Mouse (Mus musculus) hindbrain, embryonic 13.5 days (tissue): Measurements from ENCODE around the gene Lyzl6. TPM values are rescaled to one million over a fixed set of nuclear protein-coding genes. Genes with fewer than 3 reads are reported as not detected.
"Not testable (repeated sequence)": the region's sequence is repeated elsewhere in the genome, so short reads cannot be mapped to it uniquely, and the experiment has no call there.

ENCODE experiments used
- ATAC-seq: fragments of 200-750 bp; cut with Nextera tagmentation; 2 replicates; pipeline ENCODE4 v1.8.0; 2017; ENCODE audit warnings: moderate TSS enrichment; ENCODE audit not compliant: low FRiP score
- H3K27ac ChIP-seq: fragments of 300-500 bp; sonication (generic); 2 replicates; pipeline ENCODE4 v1.5.1; 2015; ENCODE audit warnings: inconsistent platforms, mild to moderate bottlenecking, moderate library complexity
- H3K27me3 ChIP-seq: fragments of 300-500 bp; sonication (generic); 2 replicates; pipeline ENCODE4 v1.6.1; 2015; ENCODE audit warnings: mild to moderate bottlenecking, inconsistent platforms
- H3K36me3 ChIP-seq: fragments of 300-500 bp; sonication (generic); 2 replicates; pipeline ENCODE4 v1.6.1; 2015; ENCODE audit warnings: mild to moderate bottlenecking, inconsistent platforms
- H3K4me1 ChIP-seq: fragments of 300-500 bp; sonication (generic); replicated peaks from 2 replicates; pipeline ENCODE4 v1.6.1; 2015; ENCODE audit warnings: inconsistent platforms
- H3K4me2 ChIP-seq: fragments of 300-500 bp; sonication (generic); 2 replicates; pipeline ENCODE4 v1.6.1; 2015; ENCODE audit warnings: inconsistent platforms, mild to moderate bottlenecking, moderate library complexity
- H3K4me3 ChIP-seq: fragments of 300-500 bp; sonication (generic); 2 replicates; pipeline ENCODE4 v1.5.1; 2015; ENCODE audit warnings: mild to moderate bottlenecking, inconsistent platforms
- H3K9ac ChIP-seq: fragments of 300-500 bp; sonication (generic); 2 replicates; pipeline ENCODE4 v1.6.1; 2015; ENCODE audit warnings: mild to moderate bottlenecking, inconsistent platforms
- H3K9me3 ChIP-seq: fragments of 300-500 bp; sonication (generic); 2 replicates; pipeline ENCODE4 v1.6.1; 2016; ENCODE audit warnings: inconsistent platforms
- WGBS: fragments of 180-500 bp; shearing (Covaris S2); methylation state at CpG from one replicate; pipeline ENCODE4 v1.1.7; 2015; 5-methylcytosine and 5-hydroxymethylcytosine counted together
- polyA plus RNA-seq: library from polyadenylated mRNA; unstranded; fragments of >200 nt; fragmentation: Nextera tagmentation; extraction: Ambion mirVana; gene quantifications from 2 replicates; pipeline ENCODE4 v1.2.1, GENCODE M21; 2015

Lyzl6 gene
- not detected in 2 replicates for polyA plus RNA-seq

DNA sequence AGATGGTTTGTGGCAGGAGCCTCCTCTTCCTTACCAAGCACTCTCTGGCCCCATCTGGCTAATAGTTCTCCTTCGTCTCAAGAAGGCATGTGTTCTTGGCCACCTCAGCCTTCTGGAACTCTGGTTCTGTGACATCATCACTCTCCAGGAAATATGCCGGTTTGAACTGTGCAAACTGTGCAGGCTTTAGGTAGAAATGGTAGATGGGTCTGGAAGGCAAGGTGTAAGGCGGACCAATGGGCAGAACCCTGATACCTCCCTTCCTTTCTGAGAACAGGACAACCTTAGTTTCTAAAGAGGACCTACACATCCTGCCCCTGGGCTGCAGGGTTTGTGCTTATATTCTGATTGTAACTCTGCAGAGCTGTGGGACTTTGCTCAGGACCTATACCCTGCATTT is at the start of gene Lyzl6:
Gene Lyzl6, minus strand, starts transcription at position 101 of the 400 bp plus-strand sequence.
- Histone ChIP-seq H3K27me3 (peaks cover 40% of the 10 kb centered on the region), H3K9ac (no peak within 1 kb of the TSS; the same call in 1 of the 2 replicates), H3K4me1 (0 out of 2 replicates have a peak, but pooled peaks cover 5% of the 10 kb centered on the region), H3K36me3 (no peaks in the 10 kb centered on the region), H3K4me2 (0 out of 2 replicates have a peak within 1 kb of the TSS, but pooled peaks have one; percentile 21), H3K4me3 (no peak within 1 kb of the TSS), H3K27ac (no peak within 1 kb of the TSS), H3K9me3 (no peaks in the 10 kb centered on the region)
- ATAC-seq: no peak
- WGBS: 85% methylated on average over 3 of the region's 3 CpGs

DNA sequence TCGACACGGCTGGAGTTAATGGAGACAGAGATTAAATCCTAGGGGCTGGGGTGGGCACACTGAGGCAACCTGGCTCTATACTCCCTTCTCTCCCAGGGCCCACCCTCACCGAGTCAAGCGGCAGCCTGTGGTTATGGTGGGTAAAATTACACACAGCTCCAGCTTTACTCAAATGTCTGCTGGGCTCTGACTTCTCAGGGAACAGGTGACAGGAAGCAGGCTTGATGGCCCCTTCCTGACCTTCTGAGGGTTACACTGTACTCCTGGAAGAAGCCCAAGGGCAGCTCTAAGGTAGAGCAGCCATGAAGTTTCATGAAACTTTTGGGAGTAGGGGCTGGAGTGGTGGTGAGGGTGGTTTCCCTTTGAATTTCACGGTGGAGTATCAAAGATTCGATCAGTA is 48.0 kb upstream of the Lyzl6 start:
- Histone ChIP-seq H3K4me1 (peaks cover 18% of the 10 kb centered on the region), H3K27ac (no peak overlapping the region), H3K36me3 (peaks cover 67% of the 10 kb centered on the region), H3K9ac (no peak overlapping the region), H3K9me3 (no peaks in the 10 kb centered on the region), H3K4me3 (no peak overlapping the region), H3K4me2 (no peak overlapping the region), H3K27me3 (no peaks in the 10 kb centered on the region)
- WGBS: 94% methylated on average over 6 of the region's 6 CpGs
- ATAC-seq: no peak

DNA sequence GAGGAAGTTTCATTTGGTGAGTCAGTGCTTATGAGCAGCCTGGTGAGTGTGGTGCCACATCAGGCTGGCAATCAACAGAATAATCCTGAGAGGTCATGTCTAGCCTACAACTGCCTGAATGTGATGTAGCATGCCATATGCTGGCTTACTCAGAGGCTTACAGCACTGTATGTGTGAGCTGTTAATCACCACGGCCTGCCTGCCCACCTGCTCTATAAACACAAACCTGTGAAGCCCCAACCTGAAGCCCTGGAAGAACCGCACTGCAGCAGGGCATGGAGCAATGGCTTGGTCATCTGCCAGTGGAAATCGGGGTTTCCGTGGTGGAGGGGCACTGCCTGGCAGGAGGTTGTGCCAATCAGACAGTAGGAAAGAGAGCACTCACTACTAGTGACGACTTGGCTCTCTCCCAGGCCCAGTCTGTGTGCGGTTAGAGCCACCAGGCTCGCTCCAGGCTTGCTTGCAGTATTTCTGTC is 46.6 kb upstream of the Lyzl6 start:
- no peak overlapping the region for H3K4me2 ChIP-seq
- no peaks in the 10 kb centered on the region for H3K9me3 ChIP-seq
- WGBS: 89% methylated on average over 7 of the region's 7 CpGs
- peaks cover 81% of the 10 kb centered on the region for H3K36me3 ChIP-seq
- H3K27me3 ChIP-seq: no peaks in the 10 kb centered on the region
- no peak overlapping the region for H3K27ac ChIP-seq
- peaks cover 13% of the 10 kb centered on the region for H3K4me1 ChIP-seq
- no peak overlapping the region for H3K9ac ChIP-seq
- H3K4me3 ChIP-seq: no peak overlapping the region
- no peak for ATAC-seq

DNA sequence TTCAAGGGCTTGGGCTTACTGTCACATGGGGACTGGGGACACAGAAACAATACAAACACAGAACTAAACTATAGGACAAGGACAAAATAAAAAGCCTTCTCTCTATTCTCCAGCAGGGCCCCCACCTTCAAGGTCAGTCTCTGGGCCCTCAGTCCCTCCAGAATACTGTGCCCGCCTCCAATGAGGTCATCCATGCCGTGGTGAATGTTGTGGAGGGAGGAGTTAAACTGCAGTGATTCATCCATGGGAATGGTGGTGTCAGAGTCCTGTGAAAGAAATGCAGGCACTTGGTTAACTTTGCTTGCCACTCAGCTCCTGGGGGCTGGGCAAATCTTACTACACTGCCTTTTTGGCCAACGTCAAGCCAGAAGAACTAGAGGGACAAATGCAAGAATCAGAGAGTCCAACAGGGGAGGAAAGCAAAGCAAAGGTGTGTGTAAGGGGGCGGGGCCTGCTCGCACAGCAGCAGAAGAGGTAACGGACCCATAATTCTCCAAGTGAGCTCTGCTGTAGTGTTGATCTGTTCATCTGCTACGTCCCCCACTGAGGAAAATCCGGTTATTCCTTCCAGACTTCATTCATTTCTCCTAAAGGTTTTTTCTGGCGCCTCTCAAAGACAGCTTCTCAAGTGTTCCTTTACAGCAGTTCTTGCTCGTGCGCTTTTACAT is 45.1 kb upstream of the Lyzl6 start:
- H3K4me1 ChIP-seq: no peaks in the 10 kb centered on the region
- no peaks in the 10 kb centered on the region for H3K9me3 ChIP-seq
- H3K4me3 ChIP-seq: no peak overlapping the region
- no peak overlapping the region for H3K9ac ChIP-seq
- peaks cover 94% of the 10 kb centered on the region for H3K36me3 ChIP-seq
- no peaks in the 10 kb centered on the region for H3K27me3 ChIP-seq
- no peak for ATAC-seq
- H3K4me2 ChIP-seq: no peak overlapping the region
- WGBS: 94% methylated on average over 11 of the region's 11 CpGs
- H3K27ac ChIP-seq: no peak overlapping the region

DNA sequence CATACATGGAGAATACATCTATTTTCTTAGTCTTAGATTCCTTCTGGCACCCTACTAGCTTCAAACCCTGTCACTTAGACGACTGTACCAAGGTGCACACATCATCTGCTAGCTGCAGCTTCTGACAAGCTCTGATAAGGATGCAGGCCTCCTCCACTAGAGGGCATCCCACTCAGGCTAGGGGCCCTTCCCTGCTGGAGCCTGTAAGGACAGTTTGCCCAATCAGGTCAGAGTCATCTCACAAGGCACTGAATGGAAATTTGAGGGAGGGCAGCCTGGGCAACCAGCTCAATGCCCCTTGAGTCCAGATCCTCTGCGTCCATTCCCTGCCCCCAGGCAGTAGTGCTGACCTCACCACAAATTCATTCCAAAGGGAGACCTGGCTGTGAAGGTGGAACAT is 38.4 kb upstream of the Lyzl6 start:
- peaks cover 65% of the 10 kb centered on the region for H3K36me3 ChIP-seq
- H3K4me3 ChIP-seq, H3K4me1 ChIP-seq, H3K9me3 ChIP-seq, H3K27me3 ChIP-seq, H3K27ac ChIP-seq, ATAC-seq, H3K4me2 ChIP-seq, H3K9ac ChIP-seq: not testable (repeated sequence)
- 47% methylated on average over 2 of the region's 2 CpGs for whole genome bisulfite sequencing

DNA sequence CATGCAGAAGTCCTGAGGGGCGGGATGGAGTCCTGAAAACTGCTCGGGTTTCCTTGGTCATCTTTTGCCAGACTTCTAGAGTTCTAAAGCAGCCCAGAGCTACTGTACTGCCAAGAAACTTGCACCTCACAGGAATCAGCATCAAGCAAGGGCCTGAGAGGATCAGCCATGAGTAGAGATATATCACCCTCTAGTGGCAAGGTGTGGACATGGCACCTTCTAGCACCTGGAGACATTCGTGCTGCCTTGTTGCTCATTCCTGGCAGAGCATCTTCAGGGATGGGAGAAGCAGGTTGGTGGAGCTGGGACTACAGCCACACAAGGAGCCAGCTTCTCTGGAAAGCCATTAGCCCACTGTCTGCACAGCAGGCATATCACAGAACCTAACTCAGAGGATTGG is 36.9 kb upstream of the Lyzl6 start:
- H3K4me2 ChIP-seq: no peak overlapping the region
- peak; percentile 57; the same call in 1 of the 2 replicates for ATAC-seq
- no peaks in the 10 kb centered on the region for H3K9me3 ChIP-seq
- H3K27ac ChIP-seq: no peak overlapping the region
- no peak overlapping the region for H3K4me3 ChIP-seq
- H3K27me3 ChIP-seq: no peaks in the 10 kb centered on the region
- WGBS: 44% methylated on average over 3 of the region's 3 CpGs
- no peak overlapping the region for H3K9ac ChIP-seq
- peaks cover 54% of the 10 kb centered on the region for H3K36me3 ChIP-seq
- H3K4me1 ChIP-seq: no peaks in the 10 kb centered on the region

DNA sequence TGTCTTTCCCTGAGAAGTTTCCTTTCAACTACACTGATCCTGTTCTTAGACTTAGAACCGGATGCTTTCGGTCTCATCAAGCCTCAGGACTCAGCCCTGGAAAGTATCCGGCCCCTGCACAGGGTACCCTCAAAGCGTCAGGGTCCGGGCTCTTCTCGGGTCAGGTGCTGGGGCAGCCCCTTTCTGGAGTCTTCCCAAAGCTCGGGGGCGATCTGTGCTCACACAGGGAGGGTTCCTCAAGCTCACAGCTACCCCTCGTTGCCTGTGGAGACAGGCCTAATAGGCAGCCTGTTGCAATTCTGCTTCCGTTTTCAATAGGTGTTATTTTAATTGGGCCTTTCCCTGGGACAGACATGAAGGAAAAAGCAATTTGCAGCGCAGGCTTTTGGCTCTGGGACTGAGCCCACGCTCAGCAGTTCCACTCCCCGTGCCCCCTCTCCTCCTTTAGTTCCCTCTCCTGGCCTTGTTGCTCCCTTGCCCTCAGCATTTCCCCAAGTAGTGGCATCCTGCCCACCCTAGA is 28.3 kb upstream of the Lyzl6 start:
- H3K27ac ChIP-seq: no peak overlapping the region
- no peaks in the 10 kb centered on the region for H3K9me3 ChIP-seq
- H3K4me2 ChIP-seq: no peak overlapping the region
- H3K4me1 ChIP-seq: peaks cover 24% of the 10 kb centered on the region
- 0 out of 2 replicates have a peak, but pooled peaks cover 3% of the 10 kb centered on the region for H3K36me3 ChIP-seq
- ATAC-seq: 0 out of 2 replicates have a peak, but pooled peaks have one; percentile 21
- no peak overlapping the region for H3K9ac ChIP-seq
- no peak overlapping the region for H3K4me3 ChIP-seq
- peaks cover 5% of the 10 kb centered on the region; the same call in 1 of the 2 replicates for H3K27me3 ChIP-seq
- WGBS: 54% methylated on average over 13 of the region's 13 CpGs

DNA sequence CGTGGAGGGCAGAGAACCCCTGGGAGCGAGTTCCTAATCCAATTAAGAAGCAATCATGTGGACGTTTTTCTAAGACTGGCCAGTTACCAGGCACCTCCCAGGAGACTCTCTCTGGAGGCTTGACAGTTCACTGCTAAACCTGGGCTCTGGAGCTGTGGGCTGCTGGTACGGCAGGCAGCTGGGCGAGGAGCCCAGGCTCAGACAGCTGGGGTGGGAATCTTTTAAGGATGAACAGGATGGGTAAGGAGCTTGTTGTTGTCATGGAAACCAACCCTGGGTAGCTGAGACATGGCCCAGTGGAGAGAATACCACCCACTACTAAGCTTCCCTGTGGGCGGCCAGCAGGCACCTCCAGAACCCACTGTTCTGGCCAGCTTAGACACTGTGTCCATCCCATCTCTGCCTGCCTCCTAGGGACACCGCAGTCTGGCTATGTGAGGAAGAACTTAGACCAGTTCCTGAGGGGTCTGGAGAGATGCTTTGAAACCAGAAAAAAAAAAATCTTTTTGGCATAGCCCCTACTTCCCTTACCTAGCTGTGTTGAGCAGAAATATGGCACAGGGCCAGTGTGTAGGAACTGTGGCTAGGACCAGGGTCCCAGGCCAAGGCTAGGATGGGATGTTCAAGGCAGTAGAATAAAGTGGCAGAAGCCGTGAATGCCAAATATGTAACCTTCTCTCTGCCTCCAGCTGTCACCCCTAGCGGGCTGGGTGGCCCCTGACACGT is 27.7 kb upstream of the Lyzl6 start:
- Histone ChIP-seq H3K9ac (peak overlapping the region; percentile 43; the same call in 1 of the 2 replicates), H3K4me2 (0 out of 2 replicates have a peak overlapping the region, but pooled peaks have one; percentile 21)
- 28% methylated on average over 10 of the region's 10 CpGs for WGBS

DNA sequence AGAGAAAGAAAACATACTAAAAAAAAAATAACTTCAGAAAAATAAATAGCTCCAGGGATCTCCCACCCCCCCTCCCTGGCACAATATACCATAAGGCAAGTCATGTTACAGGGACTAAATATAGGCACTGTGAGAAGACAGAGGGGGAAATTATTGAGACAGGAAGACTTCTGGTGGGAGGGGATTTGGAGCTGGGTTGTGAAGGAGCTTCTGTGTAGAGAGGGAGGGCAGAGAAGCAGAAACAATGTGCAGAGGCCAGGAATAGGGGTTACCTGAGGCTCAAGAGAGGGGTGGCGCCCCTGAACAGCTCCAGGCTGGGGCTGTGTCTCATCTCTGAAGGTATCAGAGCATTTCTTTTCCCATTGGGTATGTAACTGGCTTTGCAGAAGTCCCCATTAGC is 27.0 kb upstream of the Lyzl6 start:
- H3K9ac ChIP-seq: no peak overlapping the region
- H3K36me3 ChIP-seq: 0 out of 2 replicates have a peak, but pooled peaks cover under 1% of the 10 kb centered on the region
- peaks cover 5% of the 10 kb centered on the region; the same call in 1 of the 2 replicates for H3K27me3 ChIP-seq
- ATAC-seq: peak; percentile 17; the same call in 1 of the 2 replicates
- peak overlapping the region; percentile 48; the same call in 1 of the 2 replicates for H3K27ac ChIP-seq
- H3K9me3 ChIP-seq: no peaks in the 10 kb centered on the region
- H3K4me3 ChIP-seq: no peak overlapping the region
- 100% methylated on average over 1 of the region's 1 CpGs for WGBS
- 0 out of 2 replicates have a peak overlapping the region, but pooled peaks have one; percentile 21 for H3K4me2 ChIP-seq
- peaks cover 24% of the 10 kb centered on the region for H3K4me1 ChIP-seq

More for the DNA sequence above, 27.7 kb upstream of the Lyzl6 start:
- peak overlapping the region; percentile 48; the same call in 1 of the 2 replicates for H3K27ac ChIP-seq
- no peaks in the 10 kb centered on the region for H3K9me3 ChIP-seq
- H3K36me3 ChIP-seq: 0 out of 2 replicates have a peak, but pooled peaks cover 3% of the 10 kb centered on the region
- ATAC-seq: peak; percentile 59
- H3K4me3 ChIP-seq: no peak overlapping the region
- H3K4me1 ChIP-seq: peaks cover 24% of the 10 kb centered on the region
- peaks cover 5% of the 10 kb centered on the region; the same call in 1 of the 2 replicates for H3K27me3 ChIP-seq

DNA sequence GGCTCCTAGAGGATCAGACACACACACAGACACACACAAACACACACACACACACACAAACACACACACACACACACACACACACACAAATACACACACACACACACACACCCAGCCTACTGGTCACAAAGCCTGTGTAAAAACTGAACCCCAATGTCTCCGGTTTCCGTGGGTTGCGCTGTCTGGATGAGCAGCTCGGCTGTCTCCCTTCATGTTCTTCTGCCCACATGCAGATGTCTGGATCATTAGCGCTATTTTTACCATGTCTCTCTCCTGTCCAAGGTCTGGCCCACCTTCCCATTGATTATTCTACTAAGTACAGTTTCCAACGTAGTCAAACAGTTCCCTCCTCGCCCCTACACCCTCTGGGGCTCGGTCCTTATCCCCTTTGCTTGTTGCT is 24.4 kb upstream of the Lyzl6 start:
- no peaks in the 10 kb centered on the region for H3K36me3 ChIP-seq
- H3K4me3 ChIP-seq: no peak overlapping the region
- H3K27ac ChIP-seq: no peak overlapping the region
- no peak overlapping the region for H3K4me2 ChIP-seq
- no peaks in the 10 kb centered on the region for H3K9me3 ChIP-seq
- H3K4me1 ChIP-seq: peaks cover 24% of the 10 kb centered on the region
- ATAC-seq: no peak
- H3K9ac ChIP-seq: no peak overlapping the region
- WGBS: 89% methylated on average over 8 of the region's 8 CpGs
- H3K27me3 ChIP-seq: peaks cover 8% of the 10 kb centered on the region

DNA sequence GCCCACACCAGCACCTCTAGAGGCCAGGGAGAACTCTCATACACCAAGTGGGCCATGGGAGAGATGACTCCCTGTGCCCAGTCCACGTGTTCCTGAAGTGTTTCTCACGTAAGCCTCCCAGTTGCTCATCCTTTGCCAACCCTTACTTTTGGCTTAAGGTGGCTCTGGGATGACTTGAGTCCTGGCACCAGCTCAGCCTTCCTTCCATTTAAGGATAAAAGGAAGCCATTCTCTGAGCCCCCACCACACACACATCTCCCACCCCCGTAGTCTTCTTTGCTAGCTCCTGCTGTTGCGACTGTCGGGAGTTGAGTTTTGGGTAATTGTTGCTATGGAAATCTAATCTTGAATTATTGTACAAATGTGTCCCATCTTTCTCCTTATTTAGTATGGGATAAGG is 23.9 kb upstream of the Lyzl6 start:
- Histone ChIP-seq H3K9ac (no peak overlapping the region), H3K4me2 (no peak overlapping the region), H3K4me3 (no peak overlapping the region), H3K9me3 (no peaks in the 10 kb centered on the region), H3K36me3 (no peaks in the 10 kb centered on the region), H3K27me3 (peaks cover 13% of the 10 kb centered on the region), H3K27ac (no peak overlapping the region), H3K4me1 (peaks cover 23% of the 10 kb centered on the region)
- WGBS: 77% methylated on average over 5 of the region's 5 CpGs
- ATAC-seq: no peak

DNA sequence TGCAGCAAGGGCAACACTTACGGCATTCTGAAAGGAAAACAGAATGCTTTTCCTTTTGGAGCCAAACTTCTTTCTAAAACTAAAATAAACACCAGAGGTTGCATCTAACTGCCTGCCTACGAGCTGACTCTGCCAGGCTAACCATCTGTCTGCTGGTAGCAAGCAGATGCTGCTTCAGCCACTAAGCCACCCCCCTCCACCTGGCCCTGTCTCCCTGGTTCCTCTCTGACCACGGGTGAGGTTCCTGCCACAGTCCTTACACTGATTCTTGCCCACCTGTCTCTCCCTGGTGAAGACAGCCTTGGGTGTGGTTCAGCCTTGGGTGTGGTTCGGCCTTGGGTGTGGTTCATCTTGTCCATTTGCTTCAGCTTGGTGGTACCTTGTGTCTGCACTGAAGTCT is 23.2 kb upstream of the Lyzl6 start:
- Histone ChIP-seq H3K27me3 (peaks cover 18% of the 10 kb centered on the region), H3K4me2 (no peak overlapping the region), H3K27ac (no peak overlapping the region), H3K4me3 (no peak overlapping the region), H3K9me3 (no peaks in the 10 kb centered on the region), H3K4me1 (peaks cover 16% of the 10 kb centered on the region), H3K9ac (no peak overlapping the region), H3K36me3 (no peaks in the 10 kb centered on the region)
- WGBS: 66% methylated on average over 3 of the region's 4 CpGs
- ATAC-seq: no peak
